Mouse (Mus musculus) E14TG2a.4 (cell line): Measurements from ENCODE around the gene Zbtb25.

Experiments
- CTCF ChIP-seq: conservative IDR thresholded peaks from 2 replicates; pipeline ENCODE4 v1.5.1; 2014; ENCODE audit warnings: low read length
- POU5F1 ChIP-seq: IDR thresholded peaks from 2 replicates; pipeline ENCODE4 v1.6.1; 2014; ENCODE audit warnings: low read length, borderline replicate concordance

- TF ChIP-seq CTCF (no peak), POU5F1 (no peak)
These were observed 5.5 kb upstream of the Zbtb25 start for GRCm38 (mm10) chr12:76374911-76375310.
